21 mouse cellular contexts compared by ENCODE assay signal in the genomic region with DNA sequence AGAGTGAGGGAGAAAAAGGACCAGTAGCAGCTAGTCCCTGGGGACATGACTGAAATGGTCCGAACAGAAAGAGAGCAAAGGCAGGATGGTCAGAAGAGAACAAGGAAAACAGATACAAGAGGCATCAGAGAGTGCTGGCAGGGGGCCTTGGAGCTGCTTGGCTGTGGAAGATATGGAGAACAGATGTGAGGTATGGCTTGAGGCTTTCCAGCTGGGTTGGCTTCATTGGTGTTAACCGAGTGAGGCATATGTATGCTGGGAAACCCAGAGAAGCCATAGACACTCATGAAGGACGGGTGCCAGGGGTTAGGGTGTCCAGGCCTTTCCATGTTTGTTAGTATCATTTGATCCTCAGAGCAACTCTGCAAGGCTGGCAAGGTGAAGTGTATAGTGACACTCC.
DNase-seq lines count a peak whose midpoint lies in the region; ATAC-seq and TF ChIP-seq lines count a peak whose summit lies in the region.
"Had no signal": no experiment of that assay in that cellular context is flagged by ENCODE, and none has a peak within 500 bp of the region (broad histone marks: within the 10 kb centered on the region; RNA-seq: fewer than 3 reads in every experiment).

No protein-coding gene starts in this region.

- 74% methylated on average over 3 of the region's 3 CpGs for WGBS in forebrain, embryonic 16.5 days
- 74% methylated on average over 3 of the region's 3 CpGs for WGBS in forebrain, embryonic 14.5 days
- 49% methylated on average over 3 of the region's 3 CpGs for WGBS in lung, embryonic 16.5 days

- no peak for TF ChIP-seq CTCF in brain, embryonic 14.5 days (IDR thresholded peaks at IDR 0.05; ENCODE audit: borderline replicate concordance, extremely low read depth, insufficient read depth, insufficient read length)

- no peaks in the 10 kb centered on the region for H3K36me3 ChIP-seq in forebrain, embryonic 16.5 days (ENCODE audit: control insufficient read depth, insufficient read depth)
- H3K36me3 ChIP-seq in forebrain, embryonic 14.5 days (ENCODE audit: control insufficient read depth, insufficient read depth, low read length), result no peaks in the 10 kb centered on the region
- H3K36me3 ChIP-seq in lung, embryonic 16.5 days (ENCODE audit: control insufficient read depth, insufficient read depth, low read length), result no peaks in the 10 kb centered on the region
- H3K36me3 ChIP-seq: embryonic facial prominence, embryonic 15.5 days; forebrain, embryonic 10.5 days; heart, embryonic 13.5 days; hindbrain, embryonic 13.5 days had no signal

- intact Hi-C loops in left cerebral cortex, postnatal 4 days (cut with DNase I), result no loop called here

- H3K4me1 ChIP-seq in forebrain, embryonic 16.5 days (replicated peaks; ENCODE audit: control insufficient read depth, insufficient read depth, low read length), result peaks cover 15% of the 10 kb centered on the region
- 0 out of 2 replicates have a peak, but pooled peaks cover 3% of the 10 kb centered on the region for H3K4me1 ChIP-seq in forebrain, embryonic 14.5 days (ENCODE audit: control insufficient read depth, insufficient read depth, low read length)
- peaks cover 7% of the 10 kb centered on the region; the same call in 1 of the 2 replicates for H3K4me1 ChIP-seq in lung, embryonic 16.5 days (replicated peaks; ENCODE audit: control insufficient read depth, insufficient read depth, low read length)
- H3K4me1 ChIP-seq: embryonic facial prominence, embryonic 15.5 days; forebrain, embryonic 10.5 days; heart, embryonic 13.5 days; hindbrain, embryonic 13.5 days had no signal

- peak overlapping the region; percentile 31 for H3K27ac ChIP-seq in forebrain, embryonic 16.5 days (ENCODE audit: low read length)
- H3K27ac ChIP-seq in forebrain, embryonic 14.5 days (ENCODE audit: low read depth, low read length), result no peak overlapping the region
- H3K27ac ChIP-seq in lung, embryonic 16.5 days (ENCODE audit: low read length), result no peak overlapping the region
- H3K27ac ChIP-seq: embryonic facial prominence, embryonic 15.5 days; forebrain, embryonic 10.5 days; gastrocnemius, adult 2 months; heart, embryonic 13.5 days; hindbrain, embryonic 13.5 days had no signal

- TF ChIP-seq POLR2A in brain, embryonic 14.5 days (IDR thresholded peaks at IDR 0.05; ENCODE audit: borderline replicate concordance, extremely low read depth, insufficient read depth, insufficient read length, poor library complexity, severe bottlenecking), result no peak

- H3K27me3 ChIP-seq in forebrain, embryonic 16.5 days (replicated peaks; ENCODE audit: control insufficient read depth, insufficient read depth, low read length), result no peaks in the 10 kb centered on the region
- H3K27me3 ChIP-seq in forebrain, embryonic 14.5 days (replicated peaks; ENCODE audit: control insufficient read depth, insufficient read depth, low read length), result no peaks in the 10 kb centered on the region
- H3K27me3 ChIP-seq in lung, embryonic 16.5 days (ENCODE audit: control insufficient read depth, insufficient read depth, low read depth, low read length), result no peaks in the 10 kb centered on the region
- H3K27me3 ChIP-seq: embryonic facial prominence, embryonic 15.5 days; heart, embryonic 13.5 days; hindbrain, embryonic 13.5 days; Patski had no signal

- no peak for ATAC-seq in forebrain, embryonic 16.5 days
- ATAC-seq in forebrain, embryonic 14.5 days, result no peak
- peak; percentile 80 for ATAC-seq in lung, embryonic 16.5 days (ENCODE audit: low read depth)
- ATAC-seq: activated CD4-positive, CD25-positive, alpha-beta regulatory T cell, adult 4 months; Patski had no signal

- H3K9ac ChIP-seq in forebrain, embryonic 16.5 days (replicated peaks; ENCODE audit: low read depth, low read length), result no peak overlapping the region
- H3K9ac ChIP-seq in forebrain, embryonic 14.5 days (ENCODE audit: low read length), result no peak overlapping the region
- no peak overlapping the region for H3K9ac ChIP-seq in lung, embryonic 16.5 days (ENCODE audit: low read length)
- H3K9ac ChIP-seq: embryonic facial prominence, embryonic 15.5 days; heart, embryonic 13.5 days; hindbrain, embryonic 13.5 days had no signal

- DNase-seq in forebrain, embryonic 14.5 days (ENCODE audit: low spot score), result no peak
- DNase-seq in left cerebral cortex, postnatal 4 days, result peak; percentile 18
- no peak for DNase-seq in left cerebral cortex, adult 8-10 months (ENCODE audit: low spot score in 2 of 2)
- no peak for DNase-seq in lung, postnatal 14 days
- DNase-seq in brain, embryonic 14.5 days (ENCODE audit: low read depth), result peak; percentile 26
- DNase-seq: adrenal gland, postnatal 14 days; cerebellum, adult 18-20 months; cerebellum, adult 9-11 months; cerebellum, postnatal 36 days; gastrocnemius, adult 2 months; gastrocnemius, postnatal 25 days; heart, postnatal 4 days had no signal

- H3K4me2 ChIP-seq in forebrain, embryonic 16.5 days (ENCODE audit: low read length), result no peak overlapping the region
- H3K4me2 ChIP-seq in forebrain, embryonic 14.5 days (ENCODE audit: low read length), result no peak overlapping the region
- H3K4me2 ChIP-seq in lung, embryonic 16.5 days (ENCODE audit: low read depth, low read length), result no peak overlapping the region
- H3K4me2 ChIP-seq: embryonic facial prominence, embryonic 15.5 days; heart, embryonic 13.5 days; hindbrain, embryonic 13.5 days had no signal

- H3K4me3 ChIP-seq in forebrain, embryonic 16.5 days (replicated peaks; ENCODE audit: low read length), result no peak overlapping the region
- no peak overlapping the region for H3K4me3 ChIP-seq in forebrain, embryonic 14.5 days (ENCODE audit: low read depth, low read length)
- no peak overlapping the region for H3K4me3 ChIP-seq in lung, embryonic 16.5 days (ENCODE audit: low read length)
- H3K4me3 ChIP-seq: embryonic facial prominence, embryonic 15.5 days; erythroblast, embryonic 14.5 days; forebrain, embryonic 10.5 days; gastrocnemius, adult 2 months; heart, embryonic 13.5 days; hindbrain, embryonic 13.5 days had no signal

- no peaks in the 10 kb centered on the region for H3K9me3 ChIP-seq in forebrain, embryonic 16.5 days (ENCODE audit: control insufficient read depth, low read length)
- no peaks in the 10 kb centered on the region for H3K9me3 ChIP-seq in forebrain, embryonic 14.5 days (replicated peaks; ENCODE audit: control insufficient read depth, low read length)
- no peaks in the 10 kb centered on the region for H3K9me3 ChIP-seq in lung, embryonic 16.5 days (ENCODE audit: control insufficient read depth, low read length)
- H3K9me3 ChIP-seq: embryonic facial prominence, embryonic 15.5 days; forebrain, embryonic 10.5 days; heart, embryonic 13.5 days; hindbrain, embryonic 13.5 days had no signal

Comparison
In these comparisons a context has a peak if more than half of its experiments do, and no peak if none do; other contexts are left out.
1. DNase-seq: peak in left cerebral cortex, postnatal 4 days (single experiment) and brain, embryonic 14.5 days (single experiment); none in forebrain, embryonic 14.5 days (single experiment), left cerebral cortex, adult 8-10 months (0 of 2) and lung, postnatal 14 days (single experiment).